Mouse (Mus musculus) urinary bladder, postnatal 36 days (tissue): ENCODE data around the gene Pecr.
A peak's percentile ranks its signal among the peaks of the same experiment; 100 is the strongest.
"Not testable (repeated sequence)": the region's sequence is repeated elsewhere in the genome, so short reads cannot be mapped to it uniquely, and the experiment has no call there.

Source experiments
- DNase-seq, 2 experiments: peaks; one replicate each; pipeline ENCODE4 v3.0.0; 2022; ENCODE audit warnings: low spot score in 2 of 2, mixed read lengths in 1 of 2

The Pecr gene

GRCm38 (mm10) chr1:72237007-72237775, 46.9 kb downstream of the Pecr start:
- peak in 1 of 2 experiments; percentile 33 for DNase-seq

- DNase-seq, result peak; percentile 68 to 74
These were observed 47.6 kb downstream of the Pecr start for GRCm38 (mm10) chr1:72236363-72237006.

GRCm38 (mm10) chr1:72232592-72232991, 51.5 kb downstream of the Pecr start:
- DNase-seq, result not testable (repeated sequence)

GRCm38 (mm10) chr1:72228974-72229373, 55.1 kb downstream of the Pecr start:
- DNase-seq, result no peak

GRCm38 (mm10) chr1:72227546-72227945, 56.6 kb downstream of the Pecr start:
- DNase-seq, result no peak

GRCm38 (mm10) chr1:72226887-72227481, 57.1 kb downstream of the Pecr start:
- no peak for DNase-seq

- no peak for DNase-seq
These were observed 57.8 kb downstream of the Pecr start for GRCm38 (mm10) chr1:72226172-72226886.

GRCm38 (mm10) chr1:72225720-72226171, 58.4 kb downstream of the Pecr start:
- DNase-seq, result peak; percentile 73 to 77

GRCm38 (mm10) chr1:72225054-72225718, 58.9 kb downstream of the Pecr start:
- no peak for DNase-seq

GRCm38 (mm10) chr1:72220008-72220407, 64.1 kb downstream of the Pecr start:
- no peak for DNase-seq

- no peak for DNase-seq
These were observed 65.0 kb downstream of the Pecr start for GRCm38 (mm10) chr1:72219116-72219515.

GRCm38 (mm10) chr1:72218626-72219025, 65.5 kb downstream of the Pecr start:
- DNase-seq, result no peak

- DNase-seq, result no peak
These were observed 67.4 kb downstream of the Pecr start for GRCm38 (mm10) chr1:72216761-72217160.

- no peak for DNase-seq
These were observed 68.9 kb downstream of the Pecr start for GRCm38 (mm10) chr1:72215174-72215573.

GRCm38 (mm10) chr1:72214470-72214961, 69.6 kb downstream of the Pecr start:
- DNase-seq, result no peak

GRCm38 (mm10) chr1:72213954-72214353, 70.2 kb downstream of the Pecr start:
- no peak for DNase-seq

GRCm38 (mm10) chr1:72211701-72212699, 72.1 kb downstream of the Pecr start, which contains the start of gene Mreg:
TSS of gene Mreg (minus strand) at chr1:72212307.
- DNase-seq, result peak; percentile 59 to 63

GRCm38 (mm10) chr1:72210803-72211679, 73.1 kb downstream of the Pecr start:
- DNase-seq, result peak in 1 of 2 experiments; percentile 32
